ENCODE assay signal across 9 mouse cellular contexts in the genomic region with DNA sequence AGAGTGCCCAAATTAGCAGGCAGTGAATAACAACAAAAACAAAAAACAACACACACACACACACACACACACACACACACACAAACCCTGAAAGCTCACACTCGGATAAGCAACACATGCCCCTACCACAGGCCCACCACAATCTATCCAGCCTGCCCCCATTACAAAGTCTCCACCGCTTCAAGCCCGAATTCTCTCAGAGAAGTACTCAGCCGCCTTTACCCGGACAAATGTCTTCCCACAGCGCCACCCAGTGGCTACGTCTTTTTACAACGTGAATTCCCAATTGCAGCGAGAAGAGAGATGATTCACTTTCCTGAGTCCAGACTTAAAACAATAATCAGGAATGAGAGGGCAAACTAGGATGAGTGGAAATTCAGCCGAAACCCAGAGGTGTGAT. TPM values are rescaled to one million over a fixed set of nuclear protein-coding genes. Genes with fewer than 3 reads are reported as not detected.
A peak's percentile ranks its signal among the peaks of the same experiment; 100 is the strongest.
DNase-seq lines count a peak whose midpoint lies in the region; ATAC-seq lines count a peak whose summit lies in the region.
"Had no signal": no experiment of that assay in that cellular context is flagged by ENCODE, and none has a peak within 500 bp of the region (broad histone marks: within the 10 kb centered on the region; RNA-seq: fewer than 3 reads in every experiment).

No protein-coding gene starts in this region.

- H3K4me1 ChIP-seq in intestine, embryonic 15.5 days (replicated peaks): no peaks in the 10 kb centered on the region
- peaks cover 8% of the 10 kb centered on the region for H3K4me1 ChIP-seq in midbrain, embryonic 15.5 days

- peak; percentile 63; the same call in 1 of the 2 replicates for ATAC-seq in intestine, embryonic 15.5 days
- ATAC-seq in midbrain, embryonic 15.5 days (replicated peaks): peak; percentile 72
- no peak for ATAC-seq in monocyte, adult 5-6 weeks (replicated peaks; ENCODE audit: insufficient number of reproducible peaks, low FRiP score, low TSS enrichment, poor library complexity, severe bottlenecking)

- intact Hi-C loops in left cerebral cortex, postnatal 36 days (cut with DNase I): loop anchor here (1.0 kb wide), 1 partner anchor 631 kb away; no protein-coding TSS in a partner anchor

- no peak overlapping the region for H3K4me2 ChIP-seq in intestine, embryonic 15.5 days (replicated peaks)
- H3K4me2 ChIP-seq in midbrain, embryonic 15.5 days: no peak overlapping the region

- no peak overlapping the region for H3K9ac ChIP-seq in intestine, embryonic 15.5 days
- no peak overlapping the region for H3K9ac ChIP-seq in midbrain, embryonic 15.5 days

- peak; percentile 87 for DNase-seq in adipocyte (ENCODE audit: low spot score)
- DNase-seq in cerebellum, postnatal 10 days: peak; percentile 94 to 96
- DNase-seq in frontal cortex, postnatal 36 days (ENCODE audit: low spot score in 2 of 2): peak; percentile 87 to 88
- DNase-seq in left cerebral cortex, postnatal 36 days (ENCODE audit: low spot score in 2 of 2): peak; percentile 76 to 80
- peak; percentile 31 to 73 for DNase-seq in spleen, adult 18-20 months

- H3K9me3 ChIP-seq in intestine, embryonic 15.5 days: no peaks in the 10 kb centered on the region
- no peaks in the 10 kb centered on the region for H3K9me3 ChIP-seq in midbrain, embryonic 15.5 days

- H3K27ac ChIP-seq in intestine, embryonic 15.5 days: no peak overlapping the region
- H3K27ac ChIP-seq in midbrain, embryonic 15.5 days: no peak overlapping the region
- H3K27ac ChIP-seq: macrophage had no signal

- H3K36me3 ChIP-seq in intestine, embryonic 15.5 days: no peaks in the 10 kb centered on the region
- H3K36me3 ChIP-seq in midbrain, embryonic 15.5 days (replicated peaks): no peaks in the 10 kb centered on the region

- 3% methylated on average over 10 of the region's 10 CpGs for WGBS in intestine, embryonic 15.5 days
- 4% methylated on average over 10 of the region's 10 CpGs for WGBS in midbrain, embryonic 15.5 days

- no peaks in the 10 kb centered on the region for H3K27me3 ChIP-seq in intestine, embryonic 15.5 days (replicated peaks)
- H3K27me3 ChIP-seq in midbrain, embryonic 15.5 days (replicated peaks): no peaks in the 10 kb centered on the region

- H3K4me3 ChIP-seq in intestine, embryonic 15.5 days (replicated peaks): no peak overlapping the region
- H3K4me3 ChIP-seq in midbrain, embryonic 15.5 days: no peak overlapping the region

RNA-seq across cellular contexts. Expression of a gene that starts 10.3 kb away (rescaled TPM):
- polyA plus RNA-seq in intestine, embryonic 15.5 days (2015; fragmentation: Nextera tagmentation; extraction: Ambion mirVana): 0.92 and 0.97 TPM in 2 replicates
- 10 to 100 TPM; 69.3 to 69.7 TPM for total RNA-seq in left cerebral cortex, postnatal 36 days (2021)
- polyA plus RNA-seq in midbrain, embryonic 15.5 days (2015; fragmentation: Nextera tagmentation; extraction: Ambion mirVana): 5.0 and 6.4 TPM in 2 replicates
- 0.29 to 0.48 TPM in 2 of 3 replicates, not detected in the other for total RNA-seq in monocyte, adult 5-6 weeks (2017)

Comparison
In these comparisons a context has a peak if more than half of its experiments do, and no peak if none do; other contexts are left out.
1. RNA of a gene that starts 10.3 kb away (total RNA-seq): 69.3 to 69.7 TPM in left cerebral cortex, postnatal 36 days; 0.29 to 0.48 TPM in monocyte, adult 5-6 weeks; every median in the first group is over 10 times any median in the second.
2. Peak in every context shown above with its lines, with median percentiles within 50 percentile points of each other: DNase-seq.